Mouse (Mus musculus) megakaryocyte, adult 5-6 weeks (primary cell): Measurements from ENCODE around the gene Pla2g4e. TPM values are rescaled to one million over a fixed set of nuclear protein-coding genes. Genes with fewer than 3 reads are reported as not detected.

ENCODE experiments used
- ATAC-seq: 2 replicates; pipeline ENCODE4 v1.8.0; 2016; ENCODE audit warnings: mild to moderate bottlenecking, inconsistent platforms; ENCODE audit not compliant: poor library complexity, severe bottlenecking
- total RNA-seq, 2 experiments: library from RNA; stranded (forward) in 1 of 2; stranded (reverse) in 1 of 2; fragments of 153-499, 151-499 nt in 1 of 2; fragments of 221-1000, 200-1000 nt in 1 of 2; gene quantifications; 2 replicates each; pipeline versions ENCODE4 v1.2.3 to v1.2.4; 2015 to 2017

The Pla2g4e gene
- total RNA-seq, 2 experiments from 2014 or later: not detected

- ATAC-seq: no peak
Measured at GRCm38 (mm10) chr2:120158846-120159245, 86.3 kb downstream of the Pla2g4e start.

GRCm38 (mm10) chr2:120158016-120158415 is 87.1 kb downstream of the Pla2g4e start:
- peak; percentile 13; the same call in 1 of the 2 replicates for ATAC-seq

GRCm38 (mm10) chr2:120157606-120158005 is 87.5 kb downstream of the Pla2g4e start:
- ATAC-seq: no peak

GRCm38 (mm10) chr2:120154361-120154894 is 90.7 kb downstream of the Pla2g4e start, which contains the start of gene Ehd4:
Gene Ehd4, minus strand, starts transcription at chr2:120154606.
- peak; percentile 90 for ATAC-seq

- peak; percentile 52 for ATAC-seq
Measured at GRCm38 (mm10) chr2:120153586-120154360, 91.4 kb downstream of the Pla2g4e start.

DNA sequence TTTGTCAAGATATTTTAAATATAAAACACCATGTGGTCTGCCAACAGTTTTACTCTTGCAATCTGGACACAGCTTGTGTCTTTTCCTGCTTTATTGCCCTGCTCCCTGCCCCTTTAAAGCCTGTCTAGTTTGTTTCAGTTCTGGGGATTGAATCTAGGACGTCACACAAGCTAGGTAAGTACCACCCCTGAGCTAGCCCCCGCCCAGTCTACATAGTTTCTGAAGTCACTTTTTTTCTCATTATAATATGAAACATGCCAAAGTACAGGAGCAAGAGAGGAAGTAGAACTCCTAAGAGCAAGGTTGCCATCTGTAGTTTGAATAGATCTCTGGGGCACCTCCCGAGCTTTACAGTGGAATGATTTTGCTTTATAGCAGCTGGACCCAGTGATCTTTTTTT is 94.6 kb downstream of the Pla2g4e start:
- no peak for ATAC-seq

- no peak for ATAC-seq
Measured at GRCm38 (mm10) chr2:120149634-120150033, 95.5 kb downstream of the Pla2g4e start.

DNA sequence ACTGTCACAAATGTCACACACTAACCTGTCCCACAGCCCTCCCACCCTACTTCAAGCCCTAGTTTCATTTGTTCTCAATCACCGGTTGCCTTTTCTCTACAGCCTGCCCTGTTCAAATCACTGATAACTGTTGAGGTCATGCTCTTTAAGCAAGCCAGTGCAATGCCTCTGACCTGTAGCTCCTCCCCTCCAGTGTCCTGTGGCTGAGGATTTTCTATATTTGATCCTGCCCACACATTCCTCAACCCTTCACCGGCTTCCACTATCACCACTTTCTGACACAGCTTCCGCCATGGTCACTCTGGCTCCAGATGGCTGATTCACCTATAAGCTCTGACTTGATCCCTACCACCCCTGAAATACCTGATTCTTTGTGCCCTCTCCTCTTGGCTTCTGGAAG is 97.1 kb downstream of the Pla2g4e start:
- ATAC-seq: no peak

- ATAC-seq: no peak
Measured at GRCm38 (mm10) chr2:120147364-120147763, 97.8 kb downstream of the Pla2g4e start.

DNA sequence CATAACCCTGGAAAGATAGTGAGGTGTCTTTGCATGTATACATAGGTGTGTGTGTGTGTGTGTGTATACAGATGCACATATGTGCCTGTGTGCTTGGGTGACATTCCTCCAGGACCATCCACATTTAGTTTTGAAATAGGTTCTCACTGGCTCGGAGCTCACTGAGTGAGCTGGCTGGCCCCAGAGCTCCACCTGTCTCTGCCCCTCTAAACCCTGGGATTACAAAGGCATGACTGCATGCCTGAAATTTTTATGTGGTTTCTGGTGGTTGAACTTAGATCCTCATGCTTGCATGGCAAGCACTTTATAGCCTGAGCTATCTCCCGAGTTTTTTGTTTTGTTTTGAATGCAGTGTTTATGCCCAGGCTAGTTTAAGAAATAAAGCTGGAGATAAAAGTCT is 98.6 kb downstream of the Pla2g4e start:
- ATAC-seq: no peak

DNA sequence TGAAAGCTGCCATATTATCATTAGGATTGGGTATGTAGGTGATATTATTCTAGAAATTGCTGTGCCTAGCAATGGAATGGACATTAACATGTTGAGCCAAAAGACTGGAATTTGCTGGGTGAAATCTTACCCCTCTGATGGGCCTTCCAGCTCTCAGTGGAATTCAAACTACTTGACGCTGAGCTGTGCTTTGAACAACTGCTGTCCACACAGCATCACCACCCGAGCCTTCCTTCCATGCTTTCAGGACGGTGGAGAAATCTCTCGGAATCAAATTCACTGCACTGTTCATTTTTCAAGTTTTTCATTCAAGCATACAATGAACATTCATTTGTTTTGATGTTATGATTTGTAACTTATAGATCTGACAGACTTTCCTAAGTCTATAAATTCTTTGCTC is 100.7 kb downstream of the Pla2g4e start:
- ATAC-seq: no peak

DNA sequence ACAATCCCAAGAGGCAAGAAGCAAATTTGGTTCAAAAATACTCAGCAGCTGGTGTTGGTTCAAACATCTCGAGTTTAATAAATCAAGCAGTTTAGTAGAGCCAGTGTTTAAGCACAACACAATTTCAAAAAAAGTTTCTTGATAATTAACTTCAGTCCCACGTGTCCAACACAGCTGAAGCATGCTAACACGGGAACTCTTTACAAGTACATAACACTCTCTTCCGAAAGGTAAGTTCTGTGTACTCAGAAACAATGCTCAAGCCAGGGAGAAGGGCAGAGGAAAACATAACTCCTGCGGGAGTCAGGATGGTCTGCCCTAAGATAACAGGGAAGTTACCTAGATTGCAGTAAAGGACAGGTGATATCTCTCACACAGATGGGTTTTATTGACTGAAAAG is 102.8 kb downstream of the Pla2g4e start:
- ATAC-seq: no peak

DNA sequence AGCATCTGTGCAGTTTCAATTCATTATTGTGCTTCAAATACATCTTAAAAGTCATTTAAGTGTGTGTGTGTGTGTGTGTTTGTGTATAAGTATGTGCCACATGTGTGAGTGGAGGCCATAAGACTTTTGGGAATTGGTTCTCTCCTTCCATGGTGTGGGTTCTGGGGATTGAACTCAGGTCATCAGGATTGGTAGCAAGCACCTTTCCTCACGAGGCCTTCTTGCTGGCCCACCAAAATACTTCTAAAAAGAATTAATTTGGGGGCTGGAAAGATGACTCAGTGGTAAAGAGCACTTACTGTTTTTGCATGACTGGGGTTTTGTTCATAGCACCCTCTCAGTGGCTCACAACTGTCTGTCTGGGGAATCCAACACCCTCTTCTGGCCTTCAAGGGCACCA is 103.5 kb downstream of the Pla2g4e start:
- ATAC-seq: no peak

- no peak for ATAC-seq
Measured at GRCm38 (mm10) chr2:120140326-120140725, 104.8 kb downstream of the Pla2g4e start.

- no peak for ATAC-seq
Measured at GRCm38 (mm10) chr2:120139091-120139490, 106.0 kb downstream of the Pla2g4e start.

GRCm38 (mm10) chr2:120137281-120137680 is 107.9 kb downstream of the Pla2g4e start:
- ATAC-seq: peak; percentile 48

DNA sequence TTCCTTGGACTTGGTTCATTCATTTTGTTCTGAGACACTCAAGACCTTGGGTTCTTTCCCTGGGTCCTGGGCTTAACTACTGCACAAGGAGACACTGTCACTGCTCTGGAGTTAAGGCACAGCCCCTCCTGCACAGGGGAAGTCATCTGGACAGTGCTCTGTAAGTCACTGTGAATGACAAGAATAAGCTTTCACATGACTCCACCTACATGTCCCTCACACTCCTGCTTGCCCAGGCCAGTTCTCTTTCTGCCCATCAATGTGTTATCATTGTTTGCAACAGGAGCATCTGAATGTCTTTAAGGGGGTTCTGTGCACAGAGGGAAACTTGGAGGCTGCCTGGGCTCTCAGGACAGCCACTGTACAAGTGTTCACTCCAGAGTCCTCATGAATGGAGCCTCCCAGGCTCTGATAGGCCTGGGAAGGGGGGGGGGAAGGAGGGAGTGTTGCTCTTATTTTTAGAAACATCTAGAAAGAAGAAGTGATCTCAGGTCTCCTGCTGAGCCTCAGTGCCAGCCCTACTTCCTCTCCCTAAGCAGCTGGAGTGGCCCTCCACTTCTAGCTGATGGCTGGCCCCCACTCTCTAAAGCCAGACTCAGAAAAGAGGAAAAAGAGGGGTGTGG is 110.6 kb downstream of the Pla2g4e start:
- ATAC-seq: peak; percentile 87

DNA sequence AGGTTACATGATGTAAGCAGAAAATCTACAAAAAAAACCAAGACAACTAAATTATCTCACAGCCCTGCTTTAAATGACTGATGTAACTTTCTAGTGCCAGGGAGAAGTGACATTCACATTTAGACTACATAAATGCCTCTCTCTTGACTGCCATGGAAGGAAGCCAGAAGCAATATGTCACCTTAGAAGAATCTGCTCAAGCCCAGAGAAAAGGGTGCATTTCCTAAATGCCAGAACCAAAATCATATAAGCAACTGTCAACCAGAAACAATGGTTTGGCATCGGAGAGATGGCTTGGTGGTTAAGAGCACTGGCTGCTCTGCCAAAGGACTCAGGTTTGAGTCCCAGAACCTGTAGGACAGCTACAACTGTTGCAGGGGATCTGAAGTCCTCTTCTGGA is 113.3 kb downstream of the Pla2g4e start:
- ATAC-seq: no peak

GRCm38 (mm10) chr2:120129252-120129908 is 115.8 kb downstream of the Pla2g4e start:
- no peak for ATAC-seq

- ATAC-seq: 0 out of 2 replicates have a peak, but pooled peaks have one; percentile 40
Measured at GRCm38 (mm10) chr2:120128611-120129051, 116.5 kb downstream of the Pla2g4e start.

GRCm38 (mm10) chr2:120128011-120128410 is 117.1 kb downstream of the Pla2g4e start:
- ATAC-seq: no peak
